Mouse (Mus musculus) cerebral cortex, adult 2 months (tissue): ENCODE data around the gene Ppp1r9a.

Experiments
- WGBS: fragments of 180-500 bp; shearing (Covaris S2); methylation state at CpG from one replicate; pipeline ENCODE4 v1.1.7; 2018; 5-methylcytosine and 5-hydroxymethylcytosine counted together

The Ppp1r9a gene

DNA sequence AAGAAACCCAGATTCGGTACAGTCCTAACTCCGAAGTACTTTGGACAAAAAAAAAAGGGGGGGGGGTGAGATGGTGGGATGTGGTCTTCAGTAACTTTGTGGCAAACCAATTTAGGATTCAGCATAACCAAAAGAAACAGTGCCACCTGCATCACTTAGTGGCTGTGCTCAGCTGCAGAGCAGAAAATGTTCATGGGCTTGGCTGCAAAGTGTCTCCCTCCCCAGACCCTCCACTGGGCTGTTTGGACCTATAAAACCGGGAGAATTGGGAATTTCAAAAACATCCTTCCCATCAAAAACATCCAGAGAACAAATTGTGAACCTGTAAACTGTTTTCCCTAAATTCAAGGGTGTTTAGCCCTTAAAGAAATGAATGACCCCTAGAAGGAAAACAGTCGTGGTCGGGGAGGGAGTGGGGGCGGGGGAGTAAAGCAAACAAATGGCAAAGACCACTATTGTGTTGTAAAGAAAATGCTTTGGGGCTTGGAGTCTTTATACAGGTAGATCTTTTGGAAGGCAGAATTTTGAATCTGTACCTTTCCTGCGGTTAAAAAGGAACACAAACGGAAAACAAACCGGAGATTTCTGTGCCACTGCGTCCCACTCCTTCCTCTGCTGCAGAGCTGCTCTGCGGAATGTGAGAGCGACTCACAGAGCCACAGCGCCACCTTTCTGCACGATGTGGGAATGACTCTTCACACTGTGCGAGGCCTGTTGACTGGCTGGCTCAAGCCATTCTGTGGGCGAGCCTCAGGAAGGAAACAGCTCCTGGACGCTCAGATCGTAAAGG lies 207.4 kb downstream of the Ppp1r9a start:
- 4% methylated on average over 18 of the region's 18 CpGs for WGBS

DNA sequence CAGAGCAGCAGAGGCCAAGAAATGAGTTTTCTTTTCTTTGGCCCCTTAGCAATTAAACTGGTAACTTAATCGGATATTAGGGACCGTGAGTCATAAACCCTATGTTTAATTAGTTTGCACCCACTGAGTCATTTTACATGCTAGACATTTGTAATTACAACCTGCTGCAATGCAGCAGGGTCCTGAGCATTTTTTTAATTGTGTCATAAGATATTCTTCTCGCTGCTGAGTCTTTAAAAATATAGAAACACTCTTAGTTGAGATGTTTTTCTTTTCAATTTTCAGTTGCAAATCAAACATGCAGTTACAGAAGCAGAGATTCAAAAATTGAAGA lies 208.0 kb downstream of the Ppp1r9a start:
- 21% methylated on average over 3 of the region's 3 CpGs for WGBS

DNA sequence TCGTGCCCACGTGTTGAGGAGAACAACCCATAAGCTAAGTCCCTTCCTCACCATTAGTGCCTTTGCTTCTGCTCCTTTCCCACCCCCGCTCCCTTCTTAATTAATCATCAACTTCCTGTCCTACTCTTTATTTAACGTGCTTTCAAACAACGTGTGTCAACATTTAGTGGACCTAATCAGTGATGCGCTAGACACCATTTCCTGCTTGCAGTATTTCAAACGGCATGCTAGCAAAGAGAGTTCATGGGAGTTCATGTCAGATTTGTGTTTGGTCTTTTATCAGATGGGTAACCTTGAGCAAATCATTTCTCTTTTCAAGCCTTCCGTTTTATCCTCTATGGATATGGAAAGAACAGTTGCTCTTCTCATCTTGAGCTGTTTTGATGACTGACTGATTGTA lies 210.4 kb downstream of the Ppp1r9a start:
- 62% methylated on average over 8 of the region's 8 CpGs for WGBS

DNA sequence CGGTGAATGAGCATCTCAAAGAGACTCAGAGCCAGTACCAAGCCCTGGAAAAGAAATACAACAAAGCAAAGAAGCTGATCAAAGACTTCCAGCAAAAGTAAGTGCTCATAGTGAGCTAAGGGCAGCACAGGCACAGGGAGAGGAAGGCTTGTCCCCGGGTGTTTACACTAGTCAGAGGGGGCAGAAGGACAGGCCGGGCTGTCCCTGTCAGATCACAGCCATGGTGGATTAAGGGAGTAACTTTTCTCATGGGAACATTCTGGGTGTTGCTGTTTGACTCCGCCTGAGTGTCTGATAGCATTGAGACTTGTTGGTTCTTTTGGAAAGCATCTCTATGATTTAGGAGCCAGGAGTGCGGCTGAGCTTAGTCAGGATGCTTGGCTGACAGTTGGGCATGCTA lies 211.0 kb downstream of the Ppp1r9a start:
- 80% methylated on average over 5 of the region's 5 CpGs for WGBS

DNA sequence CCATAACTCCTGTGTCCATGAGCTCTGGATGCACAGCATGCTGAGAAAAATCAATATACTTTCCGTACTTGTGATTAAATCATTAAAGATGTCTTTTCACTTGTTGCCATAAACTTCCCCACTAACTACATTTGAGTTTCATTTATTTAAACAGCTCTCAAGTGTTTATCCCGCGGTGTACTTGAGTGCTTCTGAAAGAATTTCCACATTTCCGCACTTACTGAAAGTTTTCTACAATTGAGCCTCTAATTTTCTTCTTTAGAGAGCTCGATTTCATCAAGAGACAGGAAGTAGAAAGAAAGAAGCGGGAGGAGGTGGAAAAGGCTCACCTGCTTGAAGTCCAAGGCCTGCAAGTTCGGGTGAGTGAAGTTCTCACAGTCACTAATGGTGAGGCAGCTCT lies 212.1 kb downstream of the Ppp1r9a start:
- 93% methylated on average over 7 of the region's 7 CpGs for WGBS

DNA sequence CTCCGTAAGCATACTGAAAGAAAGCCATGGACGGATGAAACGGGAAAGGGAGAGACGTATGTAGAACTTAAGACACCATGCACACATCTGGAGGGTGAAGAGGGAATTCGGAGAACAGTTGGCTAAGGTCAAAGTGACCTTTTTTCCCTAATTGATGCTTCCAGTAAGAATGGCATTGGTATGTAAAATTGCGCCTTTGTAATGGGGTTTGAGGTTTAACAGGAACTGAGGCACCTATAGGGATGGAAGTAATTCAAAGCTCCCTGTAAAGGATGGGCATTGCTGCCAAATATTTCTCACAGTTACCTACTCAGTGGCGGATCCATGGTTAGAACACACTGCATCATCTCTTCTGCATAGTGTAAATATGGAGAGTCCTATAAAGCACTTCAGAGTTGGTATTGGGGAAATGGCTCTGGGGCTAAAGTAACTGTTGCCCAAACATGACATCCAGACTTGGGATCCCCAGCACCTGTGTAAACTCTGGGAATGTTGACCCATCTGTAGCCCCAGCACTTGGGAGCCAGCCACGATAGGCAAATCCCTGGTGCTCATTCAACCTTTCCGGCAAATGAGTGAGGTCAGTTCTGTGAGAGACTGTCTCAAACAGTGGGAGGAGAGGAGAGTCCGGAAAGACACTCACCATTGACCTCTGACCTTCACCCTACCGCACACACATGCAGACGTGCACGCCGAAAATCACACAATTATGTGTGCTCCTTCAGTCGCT lies 216.6 kb downstream of the Ppp1r9a start:
- 94% methylated on average over 15 of the region's 15 CpGs for WGBS

DNA sequence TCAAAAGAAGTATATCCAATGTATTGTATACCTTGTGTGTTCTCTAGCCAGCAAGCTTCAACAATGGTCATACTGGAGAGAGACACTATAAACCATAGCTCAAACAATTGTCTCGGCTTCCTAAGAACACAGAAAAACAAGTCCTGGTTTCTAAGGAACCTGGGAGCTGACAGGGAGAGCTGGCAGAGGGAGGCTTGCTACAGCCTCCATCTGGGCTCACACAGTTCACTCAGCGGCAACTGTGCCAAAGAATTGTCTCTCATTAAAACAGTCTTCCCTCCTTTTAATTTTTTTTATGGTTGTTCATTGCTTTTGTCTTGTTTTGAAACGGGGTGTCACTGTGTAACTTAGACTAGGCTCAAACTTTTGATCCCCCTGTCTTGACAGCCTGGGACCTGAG lies 217.5 kb downstream of the Ppp1r9a start:
- WGBS = 33% methylated on average over 3 of the region's 3 CpGs

DNA sequence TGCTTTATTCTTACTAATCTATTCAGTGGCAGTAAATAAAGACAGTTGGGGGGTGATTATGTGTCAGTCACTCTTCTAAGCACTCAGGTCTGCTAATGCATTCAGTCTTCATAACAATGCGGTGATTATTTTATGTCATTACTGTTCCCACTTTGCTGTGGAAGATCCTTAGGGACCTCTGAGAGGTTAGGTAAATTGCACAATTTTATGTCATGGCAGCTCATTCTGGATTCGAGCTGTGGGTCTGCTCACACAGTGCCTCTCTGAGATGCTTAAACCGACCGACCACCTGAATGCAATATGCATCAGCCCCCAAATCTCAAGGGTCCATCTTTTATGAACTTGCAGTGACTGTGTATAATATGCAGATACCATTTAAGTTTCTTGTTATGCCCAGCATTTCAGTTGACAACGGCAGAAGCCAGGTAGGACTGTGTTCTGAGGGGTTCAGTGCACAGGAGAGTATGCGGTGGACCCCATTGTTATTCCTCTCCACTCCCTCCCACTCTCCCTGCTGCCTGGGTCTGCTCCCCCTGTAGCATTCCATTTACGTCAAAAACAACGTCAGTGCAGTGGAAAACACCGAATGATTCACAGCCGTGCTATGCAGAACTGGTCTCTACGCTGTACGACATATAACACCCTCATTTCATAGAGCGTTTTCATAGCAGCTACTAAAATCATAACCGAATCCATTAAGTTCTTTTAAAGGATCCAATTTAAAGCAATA lies 226.8 kb downstream of the Ppp1r9a start:
- 87% methylated on average over 14 of the region's 14 CpGs for WGBS

DNA sequence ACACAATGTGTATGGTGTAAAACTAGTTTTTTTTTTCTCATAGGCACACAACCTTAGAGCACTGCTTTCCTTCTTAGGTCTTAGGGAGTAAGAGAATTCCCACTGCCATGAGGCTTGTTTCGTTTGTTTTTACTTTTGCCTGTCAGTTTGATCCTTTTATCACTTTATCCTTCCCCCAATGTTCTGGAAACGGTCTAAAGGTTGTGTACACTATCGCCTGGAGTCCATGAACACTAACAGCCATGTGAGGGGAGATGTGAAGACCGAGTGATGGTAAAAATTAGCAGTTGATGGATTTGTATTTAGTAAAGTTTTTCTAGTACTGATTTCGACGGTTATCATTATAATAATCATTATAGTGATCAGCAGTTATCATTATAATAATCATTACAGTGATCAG lies 232.3 kb downstream of the Ppp1r9a start:
- 89% methylated on average over 6 of the region's 6 CpGs for WGBS

DNA sequence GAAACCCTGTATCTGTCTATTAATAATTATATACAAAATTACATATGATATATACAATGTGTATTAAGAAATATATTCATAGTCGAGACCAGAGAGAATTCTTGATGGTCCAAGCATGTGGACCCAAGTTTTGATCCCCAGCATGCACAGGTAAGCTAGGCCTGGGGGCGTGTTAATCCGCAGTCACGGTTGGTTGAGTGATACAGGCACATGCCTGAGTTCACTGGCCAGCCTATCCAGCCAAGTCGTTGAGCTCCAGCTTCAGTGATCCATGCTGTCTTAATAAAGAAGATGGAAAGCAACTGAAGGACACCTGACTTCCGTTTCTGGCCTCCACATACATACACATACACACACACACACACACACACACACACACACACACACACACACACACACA lies 233.3 kb downstream of the Ppp1r9a start:
- WGBS = 90% methylated on average over 6 of the region's 6 CpGs

DNA sequence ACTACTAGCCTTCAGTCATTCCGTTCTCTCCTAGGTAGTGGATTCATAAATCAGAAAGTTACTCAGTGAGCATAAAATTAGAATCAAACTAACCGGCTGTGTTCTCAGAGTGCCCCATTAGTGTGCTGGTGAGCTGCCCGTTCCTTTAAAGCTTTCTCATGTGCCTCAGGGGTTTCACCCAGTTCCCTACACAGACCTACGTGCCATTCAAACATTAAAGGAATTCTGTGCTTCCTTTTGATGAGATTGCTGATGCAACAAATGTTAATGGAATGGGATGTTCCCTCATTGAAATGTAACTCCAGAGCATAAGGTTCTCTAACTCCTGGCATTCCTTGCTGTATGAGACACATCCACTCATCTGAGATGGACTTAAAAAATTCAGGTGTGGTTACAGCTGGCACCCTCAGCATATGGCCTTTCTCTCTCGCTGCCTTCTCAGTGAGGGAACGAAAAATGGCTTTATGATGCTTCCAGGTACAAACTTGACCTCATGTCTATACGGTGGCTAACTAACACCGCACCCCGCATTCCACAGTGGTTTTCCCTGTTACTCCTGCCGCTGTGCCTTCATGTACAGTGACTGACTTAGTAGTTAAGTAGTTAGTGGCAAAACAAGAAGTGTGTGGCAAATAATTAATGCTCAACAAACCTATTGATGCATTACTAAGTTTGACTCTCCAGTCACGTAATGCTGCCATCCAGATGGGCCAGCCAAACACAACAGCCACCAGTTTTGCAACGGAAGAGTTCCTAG lies 236.3 kb downstream of the Ppp1r9a start:
- WGBS = 89% methylated on average over 12 of the region's 12 CpGs

DNA sequence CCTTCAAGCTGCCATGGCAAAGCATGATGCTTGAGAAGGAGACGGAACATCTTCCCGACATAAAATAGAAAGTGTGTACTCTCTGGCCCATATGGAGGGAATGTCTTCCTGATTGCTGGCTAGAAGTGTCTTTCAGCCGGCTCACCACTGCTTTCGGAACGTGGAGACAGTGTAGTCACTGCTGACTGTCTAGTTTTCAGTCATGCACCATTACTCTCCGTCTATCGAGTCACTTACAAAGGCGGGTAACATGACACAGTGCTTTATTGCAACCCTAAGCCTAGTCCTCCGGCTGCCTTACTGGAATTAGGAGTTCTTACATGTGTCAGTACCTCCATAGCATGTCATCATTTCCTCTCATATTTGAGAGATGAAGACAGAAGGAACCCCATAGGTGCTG lies 236.9 kb downstream of the Ppp1r9a start:
- 86% methylated on average over 9 of the region's 9 CpGs for WGBS

DNA sequence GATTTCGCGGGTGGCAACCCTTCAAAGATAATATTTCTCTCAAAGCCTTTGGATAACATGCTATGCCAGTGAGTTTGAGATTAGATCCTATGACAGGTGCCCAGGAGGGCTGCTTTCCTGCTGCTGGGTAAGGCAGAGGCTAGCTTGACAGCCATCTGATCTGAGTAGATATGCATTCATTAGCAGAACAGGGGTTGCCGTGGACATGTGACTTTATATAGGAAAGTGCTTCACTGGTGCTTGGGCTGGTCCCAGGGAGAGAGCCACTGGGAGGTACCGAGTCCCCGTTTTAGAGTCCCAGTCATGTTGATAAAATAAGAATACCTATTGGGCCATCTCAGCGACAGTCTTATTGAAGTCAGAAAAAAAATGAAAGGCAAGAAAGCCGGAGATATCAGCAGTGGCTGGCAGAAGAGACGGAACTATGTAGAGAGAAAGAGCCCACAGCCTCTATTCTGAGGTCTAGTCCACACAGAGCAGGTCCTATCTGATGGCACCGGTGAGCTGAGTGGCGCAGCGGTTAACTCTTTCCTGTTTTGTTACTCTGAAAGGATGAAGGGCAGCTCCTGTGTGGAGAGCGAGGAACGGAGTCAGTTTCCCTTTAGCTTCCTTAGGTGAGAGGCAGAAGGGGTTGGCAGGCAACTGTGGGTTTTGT lies 244.9 kb downstream of the Ppp1r9a start:
- WGBS = 83% methylated on average over 13 of the region's 13 CpGs

DNA sequence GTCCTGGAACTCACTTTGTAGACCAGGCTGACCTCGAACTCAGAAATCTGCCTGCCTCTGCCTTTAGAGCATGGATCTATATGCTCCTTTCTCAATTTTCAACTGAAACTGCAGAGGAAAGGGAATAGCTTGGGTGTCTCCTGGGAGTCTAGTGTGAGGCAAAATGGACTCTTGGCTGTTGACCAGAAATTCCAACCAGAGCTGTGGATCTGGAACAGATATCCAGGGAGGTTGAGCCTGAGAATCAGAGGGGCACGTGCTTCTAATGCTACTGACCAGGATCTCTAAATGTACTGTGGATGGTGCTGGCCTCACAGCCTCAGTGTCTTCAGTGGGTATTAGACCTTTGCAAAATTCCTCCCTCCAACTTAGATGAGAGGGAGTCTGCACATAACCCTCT lies 247.2 kb downstream of the Ppp1r9a start:
- WGBS = 83% methylated on average over 2 of the region's 2 CpGs

DNA sequence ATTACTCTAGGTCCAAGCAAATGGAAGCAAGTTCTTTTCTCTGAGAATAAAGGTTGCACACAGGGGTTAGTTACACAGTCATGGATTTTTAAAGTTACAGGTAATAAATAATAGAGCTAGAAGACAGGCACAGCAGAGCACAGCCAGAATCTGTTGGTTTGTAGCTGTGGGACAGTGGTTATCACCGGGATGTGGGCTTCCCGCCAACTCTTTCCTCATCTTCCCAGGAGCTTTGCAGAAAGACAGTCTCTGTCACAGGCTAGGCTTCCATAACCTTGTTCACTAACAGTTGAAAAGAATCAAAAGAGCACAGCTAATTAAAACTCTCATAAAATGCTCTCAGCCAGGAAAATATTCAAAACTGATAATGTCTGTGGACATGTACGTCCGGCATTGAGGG lies 248.5 kb downstream of the Ppp1r9a start:
- WGBS = 80% methylated on average over 4 of the region's 4 CpGs

DNA sequence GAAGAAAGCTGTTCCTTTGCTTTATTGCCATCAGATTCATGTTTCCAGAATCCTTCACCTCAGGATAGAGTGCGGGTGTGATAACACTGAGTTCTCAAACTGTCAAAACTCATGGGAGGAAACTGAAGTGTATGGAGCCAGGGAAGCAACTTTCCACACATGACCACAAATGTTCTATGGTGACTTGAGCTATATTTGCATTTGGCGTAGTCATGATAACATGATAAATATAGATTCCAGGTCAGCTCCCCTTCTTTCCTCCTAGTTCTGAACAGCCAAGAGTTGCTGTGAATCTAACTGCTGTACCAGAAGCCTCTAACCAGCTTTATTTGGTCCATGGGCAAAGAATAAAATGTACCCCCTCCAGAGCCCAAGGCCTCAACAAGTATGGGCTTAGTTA lies 249.5 kb downstream of the Ppp1r9a start:
- WGBS = 58% methylated on average over 2 of the region's 2 CpGs

DNA sequence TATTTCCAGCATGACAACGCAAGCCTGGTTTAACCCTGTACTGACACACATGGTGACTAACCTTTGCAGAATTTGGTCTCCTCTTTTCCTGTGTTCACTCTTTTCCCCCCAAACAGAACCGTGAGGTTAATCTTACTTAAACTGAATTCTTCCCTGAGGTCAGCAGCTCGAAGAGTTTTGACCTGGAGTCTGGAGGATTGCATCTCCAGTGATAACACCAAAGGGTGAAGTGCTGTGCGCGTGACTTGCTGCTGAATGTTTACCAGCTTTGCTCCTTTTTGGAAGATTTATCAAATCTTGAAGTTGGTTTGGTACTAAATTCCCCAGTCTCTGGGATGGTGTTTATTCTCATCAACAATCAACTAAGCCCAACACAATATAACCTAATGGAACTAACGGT lies 252.1 kb downstream of the Ppp1r9a start:
- WGBS = 95% methylated on average over 6 of the region's 6 CpGs

DNA sequence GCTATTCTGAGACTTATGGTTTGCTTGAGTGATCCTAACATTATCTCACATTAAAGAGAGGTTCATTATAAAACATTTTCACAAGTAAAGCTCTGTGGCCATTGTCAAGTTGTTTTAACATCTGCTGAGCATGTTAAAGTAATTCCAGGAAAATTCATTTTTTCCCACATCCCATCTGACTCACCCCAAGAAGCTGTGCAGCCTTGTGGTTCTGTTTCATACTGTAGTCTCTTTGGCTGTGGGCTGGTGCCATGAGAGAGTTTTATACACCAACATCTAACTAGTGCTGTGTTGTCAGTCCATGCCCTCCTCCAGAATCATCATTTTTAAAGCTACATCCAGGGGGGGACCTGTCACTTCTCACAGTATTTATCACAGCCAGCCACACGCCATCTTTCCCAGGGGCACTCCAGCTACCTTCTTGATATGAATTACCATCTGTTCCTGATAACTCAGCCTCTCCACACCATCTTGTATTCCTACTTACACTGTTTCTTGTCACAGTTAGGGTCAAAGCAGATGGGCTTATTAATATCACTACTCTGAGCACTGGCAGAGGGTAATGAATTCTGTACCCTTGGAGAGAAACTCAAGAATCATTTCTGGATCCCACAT lies 252.7 kb downstream of the Ppp1r9a start:
- WGBS = 64% methylated on average over 1 of the region's 1 CpGs

DNA sequence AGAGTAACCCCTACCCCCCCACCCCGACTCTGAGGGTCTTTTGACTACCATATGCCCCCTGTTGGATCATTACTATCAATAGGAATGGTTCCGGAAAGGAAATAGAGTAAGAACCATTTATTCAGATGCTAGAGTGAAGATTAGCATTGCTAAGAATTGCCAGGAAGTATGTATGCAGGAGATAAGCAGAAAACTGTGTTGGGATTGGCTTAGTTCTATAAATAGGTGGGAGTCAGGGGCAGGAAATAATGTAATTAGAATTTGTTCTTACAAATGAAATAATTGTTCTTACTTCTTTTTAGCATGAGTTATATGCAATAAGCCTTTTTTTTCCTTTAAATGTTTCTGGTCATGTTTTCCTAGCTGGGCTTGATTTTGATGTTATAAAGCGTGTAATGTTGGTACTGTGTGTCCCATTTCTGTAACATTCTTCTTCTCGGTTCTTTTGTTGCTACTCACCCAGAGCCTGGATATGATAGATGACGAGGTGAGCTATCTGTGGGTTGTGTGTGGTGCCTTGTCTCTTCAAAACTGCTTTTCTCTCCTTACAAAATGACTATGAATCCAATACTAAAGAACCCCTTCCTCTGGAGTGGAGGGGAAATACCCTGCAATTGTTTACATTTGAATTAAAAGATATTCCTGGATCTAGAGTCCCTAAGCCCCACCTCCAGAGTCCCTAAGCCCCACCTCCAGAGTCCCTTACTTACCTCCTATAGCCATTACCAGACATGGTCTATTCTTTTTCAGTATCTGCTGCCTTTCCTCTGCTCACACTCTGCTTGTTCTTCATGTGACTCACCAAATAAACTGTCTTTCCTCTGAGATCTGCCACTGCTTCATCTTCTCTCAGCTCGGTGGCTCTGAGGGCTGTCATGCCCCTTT lies 254.1 kb downstream of the Ppp1r9a start:
- WGBS = 82% methylated on average over 6 of the region's 6 CpGs

DNA sequence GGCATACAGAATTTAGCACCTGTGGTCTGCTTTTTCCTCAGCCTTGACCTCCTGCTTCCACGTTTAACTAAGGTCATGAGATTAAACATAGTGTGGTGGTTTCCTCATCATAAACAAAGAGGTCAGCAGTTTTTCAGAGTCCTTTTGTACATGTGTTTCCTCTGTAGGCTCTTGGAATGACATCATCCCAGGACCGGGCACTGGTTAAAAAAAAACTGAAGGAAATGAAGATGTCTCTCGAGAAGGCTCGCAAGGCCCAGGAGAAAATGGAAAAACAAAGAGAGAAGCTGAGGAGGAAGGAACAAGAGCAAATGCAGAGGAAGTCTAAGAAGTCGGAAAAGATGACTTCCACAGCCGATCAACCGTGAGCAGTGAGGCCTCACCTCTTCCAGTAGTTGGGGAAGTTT lies 256.7 kb downstream of the Ppp1r9a start:
- 66% methylated on average over 7 of the region's 7 CpGs for WGBS
